Mouse (Mus musculus) bone marrow macrophage, adult 2 months (primary cell): Measurements from ENCODE around the gene Gm28635.

Source experiments
- CTCF ChIP-seq: IDR thresholded peaks from 2 replicates; pipeline ENCODE4 v1.5.1; 2012; ENCODE audit warnings: low read depth, mild to moderate bottlenecking, low read length, moderate library complexity
- POLR2A ChIP-seq: IDR thresholded peaks from 2 replicates; pipeline ENCODE4 v1.6.1; 2012; ENCODE audit warnings: mild to moderate bottlenecking, low read depth, low read length, borderline replicate concordance

GRCm38 (mm10) chr2:84636231-84636741 lies 41.6 kb downstream of the Gm28635 start:
- TF ChIP-seq CTCF (no peak), POLR2A (no peak)
